Mouse (Mus musculus): Measurements from ENCODE around the gene Slc29a4. TPM values are rescaled to one million over a fixed set of nuclear protein-coding genes. Genes with fewer than 3 reads are reported as not detected.

Gene Slc29a4
- polyA plus RNA-seq, 1 experiment from 2014 or later = 6.9 TPM

DNA sequence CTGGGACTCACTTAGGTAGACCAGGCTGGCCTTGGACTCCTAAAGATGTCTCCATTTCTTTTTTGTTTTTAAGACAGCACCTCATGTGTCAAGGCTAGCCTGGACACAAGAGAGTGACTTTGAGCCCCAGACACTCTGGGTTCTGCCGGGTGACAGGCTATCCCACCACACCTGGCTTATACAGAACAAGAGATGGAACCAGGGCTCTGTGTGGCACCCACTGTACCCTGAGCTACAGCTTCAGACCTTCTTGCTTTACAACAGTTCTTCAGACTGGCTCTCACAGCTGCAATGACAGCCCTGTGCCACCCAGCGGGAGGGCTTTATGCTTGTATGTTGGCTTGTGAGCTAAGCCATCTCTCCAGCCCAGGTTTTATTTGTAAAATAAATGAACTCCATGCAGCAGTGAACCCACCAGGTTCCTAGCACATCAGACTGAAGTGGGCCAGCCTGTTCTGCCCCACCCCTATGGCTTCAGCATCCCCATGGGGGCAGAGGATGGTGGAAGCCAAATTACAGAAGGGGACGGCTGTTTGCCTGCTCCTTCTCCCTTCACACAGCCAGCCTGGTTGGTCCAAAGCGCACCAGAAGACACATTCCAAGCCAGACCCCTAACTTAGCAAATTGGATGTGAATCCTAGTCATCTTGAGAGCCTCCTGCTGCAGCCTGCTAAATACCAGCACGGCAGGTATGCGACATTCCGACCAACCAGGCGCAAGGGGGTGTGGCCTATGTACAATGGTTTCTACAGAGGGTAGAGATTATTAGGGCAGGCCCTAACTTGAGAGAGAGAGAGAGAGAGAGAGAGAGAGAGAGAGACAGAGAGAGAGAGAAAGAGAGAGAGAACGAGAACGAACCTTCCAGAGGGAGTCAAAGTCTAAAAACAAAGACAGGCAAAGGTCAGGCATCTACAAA lies 76.3 kb downstream of the Slc29a4 start:
- H3K36me3 ChIP-seq (ENCODE audit: control insufficient read depth, insufficient read depth, low read length) = peaks cover 27% of the 10 kb centered on the region
- 46% methylated on average over 10 of the region's 10 CpGs for WGBS
- no peak overlapping the region for H3K9ac ChIP-seq (ENCODE audit: low read depth, low read length)
- peaks cover 12% of the 10 kb centered on the region for H3K4me1 ChIP-seq (ENCODE audit: control insufficient read depth, insufficient read depth, low read length)
- no peak overlapping the region for H3K4me2 ChIP-seq (ENCODE audit: low read depth, low read length)
- peak; percentile 22 for ATAC-seq
- H3K4me3 ChIP-seq (ENCODE audit: low read length) = no peak overlapping the region
- H3K9me3 ChIP-seq (ENCODE audit: control insufficient read depth, low read length) = no peaks in the 10 kb centered on the region
- peak overlapping the region; percentile 36; the same call in 1 of the 2 replicates for H3K27ac ChIP-seq (ENCODE audit: low read length)
- no peaks in the 10 kb centered on the region for H3K27me3 ChIP-seq (replicated peaks; ENCODE audit: control insufficient read depth, insufficient read depth, low read length)

DNA sequence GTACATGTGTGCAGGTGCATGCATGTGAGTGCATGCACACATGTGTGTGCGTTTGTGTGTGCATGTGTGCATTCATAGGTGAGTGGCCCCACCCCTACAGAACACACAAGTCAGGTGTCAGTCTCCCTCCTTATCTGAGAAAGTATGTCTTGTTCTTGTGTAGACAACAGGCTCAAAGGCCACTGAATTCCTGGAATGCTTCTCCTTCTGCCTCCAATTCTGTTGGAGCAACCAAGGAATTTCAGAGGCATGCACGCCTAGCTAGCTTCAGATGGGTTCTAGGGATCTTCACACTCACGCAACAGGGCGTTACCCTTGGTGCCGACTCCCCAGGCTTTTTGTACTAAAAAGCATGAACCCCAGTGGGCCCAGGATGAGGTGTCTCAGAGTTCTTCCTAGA lies 77.3 kb downstream of the Slc29a4 start:
- Histone ChIP-seq H3K27me3 (replicated peaks; ENCODE audit: control insufficient read depth, insufficient read depth, low read length) (no peaks in the 10 kb centered on the region), H3K4me2 (ENCODE audit: low read depth, low read length) (no peak overlapping the region), H3K4me1 (ENCODE audit: control insufficient read depth, insufficient read depth, low read length) (peaks cover 12% of the 10 kb centered on the region), H3K4me3 (ENCODE audit: low read length) (no peak overlapping the region), H3K36me3 (ENCODE audit: control insufficient read depth, insufficient read depth, low read length) (peaks cover 34% of the 10 kb centered on the region), H3K27ac (ENCODE audit: low read length) (peak overlapping the region; percentile 55), H3K9ac (ENCODE audit: low read depth, low read length) (no peak overlapping the region), H3K9me3 (ENCODE audit: control insufficient read depth, low read length) (no peaks in the 10 kb centered on the region)
- no peak for ATAC-seq
- 46% methylated on average over 5 of the region's 5 CpGs for WGBS

DNA sequence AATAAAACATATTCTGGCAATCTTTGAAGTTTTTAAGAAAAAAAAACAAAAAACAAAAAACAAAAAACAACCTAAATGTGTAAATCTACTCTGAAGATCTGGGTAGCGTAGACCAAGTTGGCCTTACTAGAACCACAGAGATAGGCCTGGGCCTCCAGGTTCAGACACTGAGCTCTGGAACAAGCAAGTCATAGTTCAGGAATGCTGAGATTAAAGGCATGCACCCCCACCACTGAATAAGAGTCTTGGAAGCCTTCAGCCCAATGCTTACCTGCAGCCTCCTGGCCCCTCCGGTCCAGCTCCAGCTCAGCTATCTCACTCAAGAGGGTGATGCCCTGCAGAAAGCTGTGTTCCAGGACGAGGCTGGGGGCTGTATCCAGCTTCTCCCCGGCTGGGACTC lies 78.7 kb downstream of the Slc29a4 start:
- H3K36me3 ChIP-seq (ENCODE audit: control insufficient read depth, insufficient read depth, low read length) = peaks cover 34% of the 10 kb centered on the region
- H3K4me2 ChIP-seq (ENCODE audit: low read depth, low read length) = no peak overlapping the region
- H3K27me3 ChIP-seq (replicated peaks; ENCODE audit: control insufficient read depth, insufficient read depth, low read length) = no peaks in the 10 kb centered on the region
- H3K9me3 ChIP-seq (ENCODE audit: control insufficient read depth, low read length) = no peaks in the 10 kb centered on the region
- H3K27ac ChIP-seq (ENCODE audit: low read length) = no peak overlapping the region
- H3K4me1 ChIP-seq (ENCODE audit: control insufficient read depth, insufficient read depth, low read length) = peaks cover 12% of the 10 kb centered on the region
- no peak for ATAC-seq
- no peak overlapping the region for H3K9ac ChIP-seq (ENCODE audit: low read depth, low read length)
- WGBS = 90% methylated on average over 4 of the region's 4 CpGs
- no peak overlapping the region for H3K4me3 ChIP-seq (ENCODE audit: low read length)

DNA sequence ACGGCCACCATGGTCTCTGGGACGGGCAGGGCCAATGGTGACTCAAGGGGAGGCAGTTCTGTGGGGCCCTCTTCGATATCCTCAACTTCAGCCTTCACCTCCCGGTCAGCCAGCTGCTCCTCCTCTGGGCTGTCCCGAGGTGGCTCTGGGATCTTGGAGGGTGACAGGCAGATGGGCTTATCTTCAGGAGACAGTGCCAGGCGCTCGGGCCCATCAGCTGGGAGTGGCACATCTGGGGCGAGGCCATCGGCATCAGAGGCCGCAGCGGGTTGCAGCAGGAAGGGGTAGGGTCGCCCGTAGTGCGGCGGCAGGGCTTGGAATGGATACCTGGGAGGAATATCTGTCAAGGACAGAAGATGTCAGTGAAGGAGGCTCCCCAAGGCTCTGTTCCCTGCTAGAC lies 79.7 kb downstream of the Slc29a4 start:
- 89% methylated on average over 15 of the region's 15 CpGs for WGBS

More for the DNA sequence above, 79.7 kb downstream of the Slc29a4 start:
- Histone ChIP-seq H3K27ac (ENCODE audit: low read length) (no peak overlapping the region), H3K4me3 (ENCODE audit: low read length) (no peak overlapping the region), H3K27me3 (replicated peaks; ENCODE audit: control insufficient read depth, insufficient read depth, low read length) (no peaks in the 10 kb centered on the region), H3K9ac (ENCODE audit: low read depth, low read length) (no peak overlapping the region), H3K4me2 (ENCODE audit: low read depth, low read length) (no peak overlapping the region), H3K36me3 (ENCODE audit: control insufficient read depth, insufficient read depth, low read length) (peaks cover 35% of the 10 kb centered on the region), H3K4me1 (ENCODE audit: control insufficient read depth, insufficient read depth, low read length) (peaks cover 12% of the 10 kb centered on the region), H3K9me3 (ENCODE audit: control insufficient read depth, low read length) (no peaks in the 10 kb centered on the region)
- no peak for ATAC-seq

Other genes starting within 250 kb of the Slc29a4 start
- gene Ap5z1, start 228.6 kb upstream of the Slc29a4 start, polyA plus RNA-seq (2015; fragmentation: Nextera tagmentation; extraction: Ambion mirVana) = 17.3 and 21.6 TPM in 2 replicates
- gene Papolb, start 162.4 kb upstream of the Slc29a4 start, polyA plus RNA-seq (2015; fragmentation: Nextera tagmentation; extraction: Ambion mirVana) = 0.05 TPM in 1 of 2 replicates, not detected in the other
- 1.6 and 2.2 TPM in 2 replicates for gene Radil, start 141.4 kb upstream of the Slc29a4 start, polyA plus RNA-seq (2015; fragmentation: Nextera tagmentation; extraction: Ambion mirVana)
- gene Mmd2, start 83.7 kb upstream of the Slc29a4 start, polyA plus RNA-seq (2015; fragmentation: Nextera tagmentation; extraction: Ambion mirVana) = 1.6 and 1.7 TPM in 2 replicates
- gene Wipi2, start 64.8 kb upstream of the Slc29a4 start, polyA plus RNA-seq (2015; fragmentation: Nextera tagmentation; extraction: Ambion mirVana) = 33.6 and 33.8 TPM in 2 replicates
- 10.5 and 13.2 TPM in 2 replicates for gene Tnrc18, start 125.2 kb downstream of the Slc29a4 start, polyA plus RNA-seq (2015; fragmentation: Nextera tagmentation; extraction: Ambion mirVana)
- gene Fbxl18, start 202.9 kb downstream of the Slc29a4 start, polyA plus RNA-seq (2015; fragmentation: Nextera tagmentation; extraction: Ambion mirVana) = 7.7 and 10.3 TPM in 2 replicates
- 14,111 and 16,287 TPM in 2 replicates for gene Actb, start 214.2 kb downstream of the Slc29a4 start, polyA plus RNA-seq (2015; fragmentation: Nextera tagmentation; extraction: Ambion mirVana)